Mouse (Mus musculus) myocyte (in vitro differentiated cells): ENCODE measurements around the gene Irf3.

ENCODE experiments used
- E2F4 ChIP-seq: IDR thresholded peaks from one replicate; pipeline ENCODE4 v1.6.1; 2011; ENCODE audit warnings: mild to moderate bottlenecking, control low read depth, moderate library complexity; ENCODE audit not compliant: insufficient read depth
- MAX ChIP-seq: IDR thresholded peaks from one replicate; pipeline ENCODE4 v1.6.1; 2011; ENCODE audit warnings: low read depth, mild to moderate bottlenecking, control low read depth
- MYOD1 ChIP-seq, 3 experiments: IDR thresholded peaks; one replicate each; pipeline ENCODE4 v1.6.1; 2011; ENCODE audit warnings: control low read depth in 2 of 3, low read depth in 2 of 3, mild to moderate bottlenecking in 2 of 3, moderate library complexity in 1 of 3; ENCODE audit not compliant: insufficient read length in 2 of 3, control insufficient read depth in 1 of 3
- MYOG ChIP-seq, 3 experiments: IDR thresholded peaks; one replicate each; pipeline ENCODE4 v1.6.1; 2011; ENCODE audit warnings: control low read depth in 2 of 3, low read depth in 2 of 3, mild to moderate bottlenecking in 2 of 3; ENCODE audit not compliant: insufficient read length in 2 of 3, control insufficient read depth in 1 of 3, insufficient read depth in 1 of 3
- POLR2A ChIP-seq: IDR thresholded peaks from one replicate; pipeline ENCODE4 v1.6.1; 2011; ENCODE audit warnings: low read depth, mild to moderate bottlenecking, control low read depth, moderate library complexity; ENCODE audit not compliant: insufficient read length
- TCF12 ChIP-seq: IDR thresholded peaks from one replicate; pipeline ENCODE4 v1.6.1; 2011; ENCODE audit warnings: mild to moderate bottlenecking, control low read depth; ENCODE audit not compliant: poor library complexity, insufficient read depth, severe bottlenecking

DNA sequence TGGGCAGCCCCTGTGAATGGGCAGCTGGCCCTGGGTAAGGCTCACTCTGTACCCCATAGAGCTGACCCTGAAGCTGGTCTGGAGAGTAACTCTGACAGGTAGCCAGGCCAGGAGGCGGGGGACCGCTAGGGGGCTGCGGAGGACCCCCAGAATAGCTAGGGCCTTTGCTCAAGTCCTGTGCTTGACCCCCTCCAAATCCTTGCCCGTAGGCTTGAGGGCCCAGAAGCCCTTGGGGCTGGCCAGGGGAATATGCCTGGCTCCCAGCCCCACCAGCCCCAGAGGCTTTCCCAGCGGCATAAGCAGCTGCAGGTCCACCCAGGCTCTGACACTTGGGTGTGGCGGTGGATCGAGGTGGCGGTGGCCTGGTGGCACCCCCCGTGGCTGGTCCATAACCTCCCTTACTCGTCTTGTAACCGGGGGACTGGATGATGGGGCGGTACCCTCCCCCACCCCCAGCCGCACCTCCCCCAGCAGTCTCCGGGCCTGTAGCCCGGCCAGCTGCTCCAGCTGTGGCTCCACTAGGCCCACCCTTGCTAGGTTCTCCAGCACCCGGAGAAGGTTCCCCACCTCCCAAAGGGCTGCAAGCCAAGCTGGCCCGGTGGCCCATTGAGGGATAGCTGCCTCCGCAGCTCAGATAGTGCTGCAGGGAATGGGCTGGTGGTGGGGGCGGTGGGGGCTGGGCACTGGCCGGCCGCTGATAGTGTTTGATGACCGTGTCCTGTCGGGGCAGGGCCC, 51.6 kb downstream of the Irf3 start:
- TF ChIP-seq POLR2A, result no peak
- TF ChIP-seq MAX, result no peak
- TF ChIP-seq TCF12, result no peak
- no peak for TF ChIP-seq E2F4
- no peak for TF ChIP-seq MYOD1 (IDR thresholded peaks at IDR 0.05; ENCODE audit: control insufficient read depth in 1 of 3, insufficient read length in 2 of 3, low read depth in 2 of 3)
- TF ChIP-seq MYOG (IDR thresholded peaks at IDR 0.05; ENCODE audit: control insufficient read depth in 1 of 3, insufficient read depth in 1 of 3, insufficient read length in 2 of 3, low read depth in 2 of 3), result no peak
